Mouse (Mus musculus) limb, embryonic 12.5 days (tissue): ENCODE results near the gene Vgll3. TPM values are rescaled to one million over a fixed set of nuclear protein-coding genes. Genes with fewer than 3 reads are reported as not detected.

Experiments
- ATAC-seq: fragments of 200-750 bp; cut with Nextera tagmentation; 2 replicates; pipeline ENCODE4 v1.8.0; 2017; ENCODE audit warnings: low read depth, moderate TSS enrichment; ENCODE audit not compliant: insufficient number of reproducible peaks, insufficient read depth, low FRiP score, low TSS enrichment
- H3K27ac ChIP-seq: fragments of 300-500 bp; sonication (generic); 2 replicates; pipeline ENCODE4 v1.5.1; 2016; ENCODE audit warnings: mild to moderate bottlenecking, moderate library complexity
- H3K27me3 ChIP-seq: fragments of 300-500 bp; sonication (generic); 2 replicates; pipeline ENCODE4 v1.6.1; 2016; ENCODE audit warnings: mild to moderate bottlenecking, moderate library complexity
- H3K36me3 ChIP-seq: fragments of 300-500 bp; sonication (generic); 2 replicates; pipeline ENCODE4 v1.6.1; 2016; ENCODE audit warnings: mild to moderate bottlenecking, moderate library complexity
- H3K4me1 ChIP-seq: fragments of 300-500 bp; sonication (generic); replicated peaks from 2 replicates; pipeline ENCODE4 v1.6.1; 2016
- H3K4me2 ChIP-seq: fragments of 300-500 bp; sonication (generic); 2 replicates; pipeline ENCODE4 v1.6.1; 2016; ENCODE audit warnings: mild to moderate bottlenecking, moderate library complexity
- H3K4me3 ChIP-seq: fragments of 300-500 bp; sonication (generic); replicated peaks from 2 replicates; pipeline ENCODE4 v1.5.1; 2016; ENCODE audit warnings: mild to moderate bottlenecking
- H3K9ac ChIP-seq: fragments of 300-500 bp; sonication (generic); replicated peaks from 2 replicates; pipeline ENCODE4 v1.6.1; 2016; ENCODE audit warnings: mild to moderate bottlenecking, moderate library complexity
- H3K9me3 ChIP-seq: fragments of 300-500 bp; sonication (generic); 2 replicates; pipeline ENCODE4 v1.6.1; 2016; ENCODE audit warnings: mild to moderate bottlenecking, moderate library complexity
- WGBS: fragments of 180-500 bp; shearing (Covaris S2); methylation state at CpG from one replicate; pipeline ENCODE4 v1.1.7; 2016; 5-methylcytosine and 5-hydroxymethylcytosine counted together
- polyA plus RNA-seq: library from polyadenylated mRNA; unstranded; fragments of >200 nt; fragmentation: Nextera tagmentation; extraction: Ambion mirVana; gene quantifications from 2 replicates; pipeline ENCODE4 v1.2.1, GENCODE M21; 2016

The Vgll3 gene
- polyA plus RNA-seq, 1 experiment from 2014 or later = 6.0 TPM

GRCm38 (mm10) chr16:65864471-65864870, 49.4 kb downstream of the Vgll3 start:
- peaks cover 5% of the 10 kb centered on the region for H3K4me1 ChIP-seq
- H3K4me3 ChIP-seq = no peak overlapping the region
- ATAC-seq = no peak
- no peaks in the 10 kb centered on the region for H3K36me3 ChIP-seq
- H3K9me3 ChIP-seq = no peaks in the 10 kb centered on the region
- 23% methylated on average over 5 of the region's 5 CpGs for WGBS
- H3K9ac ChIP-seq = no peak overlapping the region
- no peaks in the 10 kb centered on the region for H3K27me3 ChIP-seq
- no peak overlapping the region for H3K27ac ChIP-seq
- H3K4me2 ChIP-seq = no peak overlapping the region

GRCm38 (mm10) chr16:65867927-65868326, 52.9 kb downstream of the Vgll3 start:
- Histone ChIP-seq H3K27me3 (peaks cover 3% of the 10 kb centered on the region; the same call in 1 of the 2 replicates), H3K4me3 (no peak overlapping the region), H3K27ac (no peak overlapping the region), H3K4me1 (peaks cover 5% of the 10 kb centered on the region), H3K9me3 (no peaks in the 10 kb centered on the region), H3K36me3 (no peaks in the 10 kb centered on the region), H3K9ac (no peak overlapping the region), H3K4me2 (no peak overlapping the region)
- 75% methylated on average over 2 of the region's 2 CpGs for WGBS
- no peak for ATAC-seq

GRCm38 (mm10) chr16:65868933-65869332, 53.9 kb downstream of the Vgll3 start:
- no peak for ATAC-seq

GRCm38 (mm10) chr16:65888940-65889339, 73.9 kb downstream of the Vgll3 start:
- no peak for ATAC-seq
- 64% methylated on average over 4 of the region's 4 CpGs for WGBS
- H3K4me1 ChIP-seq = no peaks in the 10 kb centered on the region
- H3K9me3 ChIP-seq = no peaks in the 10 kb centered on the region
- no peak overlapping the region for H3K27ac ChIP-seq
- H3K36me3 ChIP-seq = no peaks in the 10 kb centered on the region
- H3K9ac ChIP-seq = no peak overlapping the region
- H3K4me3 ChIP-seq = no peak overlapping the region
- no peaks in the 10 kb centered on the region for H3K27me3 ChIP-seq
- no peak overlapping the region for H3K4me2 ChIP-seq

More at GRCm38 (mm10) chr16:65868933-65869332, 53.9 kb downstream of the Vgll3 start:
- Histone ChIP-seq H3K4me2 (no peak overlapping the region), H3K4me1 (peaks cover 5% of the 10 kb centered on the region), H3K27me3 (peaks cover 3% of the 10 kb centered on the region; the same call in 1 of the 2 replicates), H3K36me3 (no peaks in the 10 kb centered on the region), H3K9me3 (no peaks in the 10 kb centered on the region), H3K27ac (no peak overlapping the region), H3K4me3 (no peak overlapping the region), H3K9ac (no peak overlapping the region)
- WGBS = 79% methylated on average over 2 of the region's 2 CpGs
